Mouse (Mus musculus): Measurements from ENCODE around the gene Ptpn3. TPM values are rescaled to one million over a fixed set of nuclear protein-coding genes. Genes with fewer than 3 reads are reported as not detected.
"Not testable (repeated sequence)": the region's sequence is repeated elsewhere in the genome, so short reads cannot be mapped to it uniquely, and the experiment has no call there.

The Ptpn3 gene
- polyA plus RNA-seq, 1 experiment = 8.5 TPM

GRCm38 (mm10) chr4:57235741-57236140 lies 65.9 kb downstream of the Ptpn3 start:
- 88% methylated on average over 4 of the region's 4 CpGs for WGBS
- DNase-seq (ENCODE audit: low read depth, low spot score) = no peak

GRCm38 (mm10) chr4:57234348-57234747 lies 67.3 kb downstream of the Ptpn3 start:
- WGBS = 91% methylated on average over 7 of the region's 7 CpGs
- DNase-seq (ENCODE audit: low read depth, low spot score) = no peak

GRCm38 (mm10) chr4:57232439-57232838 lies 69.2 kb downstream of the Ptpn3 start:
- no peak for DNase-seq (ENCODE audit: low read depth, low spot score)
- 96% methylated on average over 8 of the region's 8 CpGs for WGBS

GRCm38 (mm10) chr4:57231323-57231722 lies 70.3 kb downstream of the Ptpn3 start:
- 28% methylated on average over 9 of the region's 9 CpGs for WGBS
- DNase-seq (ENCODE audit: low read depth, low spot score) = no peak

GRCm38 (mm10) chr4:57230341-57230740 lies 71.3 kb downstream of the Ptpn3 start:
- WGBS = 81% methylated on average over 7 of the region's 7 CpGs
- DNase-seq (ENCODE audit: low read depth, low spot score) = no peak

GRCm38 (mm10) chr4:57228601-57229520 lies 72.8 kb downstream of the Ptpn3 start:
- DNase-seq (ENCODE audit: low read depth, low spot score) = no peak
- 56% methylated on average over 18 of the region's 18 CpGs for WGBS

- no peak for DNase-seq (ENCODE audit: low read depth, low spot score)
- 100% methylated on average over 2 of the region's 2 CpGs for WGBS
Measured at GRCm38 (mm10) chr4:57224776-57225175, 76.9 kb downstream of the Ptpn3 start.

GRCm38 (mm10) chr4:57217746-57218145 lies 83.9 kb downstream of the Ptpn3 start:
- DNase-seq (ENCODE audit: low read depth, low spot score) = no peak
- WGBS = 93% methylated on average over 9 of the region's 9 CpGs

- 96% methylated on average over 4 of the region's 4 CpGs for WGBS
- no peak for DNase-seq (ENCODE audit: low read depth, low spot score)
Measured at GRCm38 (mm10) chr4:57216535-57216934, 85.1 kb downstream of the Ptpn3 start.

GRCm38 (mm10) chr4:57214852-57215251 lies 86.8 kb downstream of the Ptpn3 start:
- DNase-seq (ENCODE audit: low read depth, low spot score) = no peak

GRCm38 (mm10) chr4:57214114-57214513 lies 87.5 kb downstream of the Ptpn3 start:
- DNase-seq (ENCODE audit: low read depth, low spot score) = no peak
- 64% methylated on average over 3 of the region's 3 CpGs for WGBS

More at GRCm38 (mm10) chr4:57214852-57215251, 86.8 kb downstream of the Ptpn3 start:
- WGBS = 91% methylated on average over 9 of the region's 9 CpGs

- WGBS = 58% methylated on average over 2 of the region's 2 CpGs
- no peak for DNase-seq (ENCODE audit: low read depth, low spot score)
Measured at GRCm38 (mm10) chr4:57211706-57212105, 89.9 kb downstream of the Ptpn3 start.

GRCm38 (mm10) chr4:57205908-57206307 lies 95.7 kb downstream of the Ptpn3 start:
- no peak for DNase-seq (ENCODE audit: low read depth, low spot score)
- 66% methylated on average over 8 of the region's 8 CpGs for WGBS

- WGBS = 84% methylated on average over 11 of the region's 11 CpGs
- DNase-seq (ENCODE audit: low read depth, low spot score) = no peak
Measured at GRCm38 (mm10) chr4:57204780-57205179, 96.9 kb downstream of the Ptpn3 start.

GRCm38 (mm10) chr4:57202660-57203361 lies 98.8 kb downstream of the Ptpn3 start:
- 57% methylated on average over 10 of the region's 10 CpGs for WGBS
- no peak for DNase-seq (ENCODE audit: low read depth, low spot score)

GRCm38 (mm10) chr4:57202132-57202531 lies 99.5 kb downstream of the Ptpn3 start:
- no peak for DNase-seq (ENCODE audit: low read depth, low spot score)

GRCm38 (mm10) chr4:57200661-57201060 lies 101.0 kb downstream of the Ptpn3 start:
- 89% methylated on average over 6 of the region's 6 CpGs for WGBS
- no peak for DNase-seq (ENCODE audit: low read depth, low spot score)

More at GRCm38 (mm10) chr4:57202132-57202531, 99.5 kb downstream of the Ptpn3 start:
- 43% methylated on average over 7 of the region's 7 CpGs for WGBS

GRCm38 (mm10) chr4:57198666-57199393 lies 102.8 kb downstream of the Ptpn3 start:
- WGBS = 91% methylated on average over 20 of the region's 20 CpGs
- DNase-seq (ENCODE audit: low read depth, low spot score) = not testable (repeated sequence)

GRCm38 (mm10) chr4:57191543-57192283 lies 109.9 kb downstream of the Ptpn3 start:
- DNase-seq (ENCODE audit: low read depth, low spot score) = no peak
- WGBS = 59% methylated on average over 9 of the region's 9 CpGs

All from large intestine, adult 2 months (tissue).